Mouse (Mus musculus) R1 (cell line): ENCODE measurements around the gene Gm1673.
A peak's percentile ranks its signal among the peaks of the same experiment; 100 is the strongest.

Source experiments
- DNase-seq: peaks from one replicate; pipeline ENCODE4 v3.0.0-alpha.2; 2018; ENCODE audit warnings: low read depth, low spot score

Gm1673 gene

GRCm38 (mm10) chr5:33997051-33997741, 14.0 kb downstream of the Gm1673 start:
- DNase-seq: peak; percentile 22

GRCm38 (mm10) chr5:33997829-33998504, 14.7 kb downstream of the Gm1673 start:
- peak; percentile 5 for DNase-seq

GRCm38 (mm10) chr5:33998505-33998877, 15.3 kb downstream of the Gm1673 start:
- peak; percentile 14 for DNase-seq

GRCm38 (mm10) chr5:33999466-34000090, 16.3 kb downstream of the Gm1673 start:
- no peak for DNase-seq

- no peak for DNase-seq
Observed at GRCm38 (mm10) chr5:34000809-34001208, 17.6 kb downstream of the Gm1673 start.

GRCm38 (mm10) chr5:34001401-34001800, 18.2 kb downstream of the Gm1673 start:
- DNase-seq: no peak

GRCm38 (mm10) chr5:34002636-34003035, 19.4 kb downstream of the Gm1673 start:
- no peak for DNase-seq

- no peak for DNase-seq
Observed at GRCm38 (mm10) chr5:34004618-34005017, 21.4 kb downstream of the Gm1673 start.

GRCm38 (mm10) chr5:34006832-34007231, 23.6 kb downstream of the Gm1673 start:
- DNase-seq: no peak

GRCm38 (mm10) chr5:34007392-34007941, 24.2 kb downstream of the Gm1673 start:
- no peak for DNase-seq

- DNase-seq: peak; percentile 45
Observed at GRCm38 (mm10) chr5:34014652-34015051, 31.4 kb downstream of the Gm1673 start.

- no peak for DNase-seq
Observed at GRCm38 (mm10) chr5:34018968-34019367, 35.7 kb downstream of the Gm1673 start.

GRCm38 (mm10) chr5:34030101-34030500, 46.9 kb downstream of the Gm1673 start:
- no peak for DNase-seq

- no peak for DNase-seq
Observed at GRCm38 (mm10) chr5:34031022-34031421, 47.8 kb downstream of the Gm1673 start.

- no peak for DNase-seq
Observed at GRCm38 (mm10) chr5:34032520-34032919, 49.3 kb downstream of the Gm1673 start.
